Mouse (Mus musculus): ENCODE measurements around the gene Samd11.

- TF ChIP-seq CTCF (conservative IDR thresholded peaks at IDR 0.05; ENCODE audit: low read length) (no peak), NANOG (IDR thresholded peaks at IDR 0.05; ENCODE audit: borderline replicate concordance, low read length) (no peak), POU5F1 (IDR thresholded peaks at IDR 0.05; ENCODE audit: borderline replicate concordance, low read length) (no peak)
Observed at GRCm38 (mm10) chr4:156234701-156235213, 20.7 kb downstream of the Samd11 start, which contains the start of gene Plekhn1.

All from E14TG2a.4 (cell line).